Mouse (Mus musculus): ENCODE data around the gene Apopt1.

Apopt1 gene

DNA sequence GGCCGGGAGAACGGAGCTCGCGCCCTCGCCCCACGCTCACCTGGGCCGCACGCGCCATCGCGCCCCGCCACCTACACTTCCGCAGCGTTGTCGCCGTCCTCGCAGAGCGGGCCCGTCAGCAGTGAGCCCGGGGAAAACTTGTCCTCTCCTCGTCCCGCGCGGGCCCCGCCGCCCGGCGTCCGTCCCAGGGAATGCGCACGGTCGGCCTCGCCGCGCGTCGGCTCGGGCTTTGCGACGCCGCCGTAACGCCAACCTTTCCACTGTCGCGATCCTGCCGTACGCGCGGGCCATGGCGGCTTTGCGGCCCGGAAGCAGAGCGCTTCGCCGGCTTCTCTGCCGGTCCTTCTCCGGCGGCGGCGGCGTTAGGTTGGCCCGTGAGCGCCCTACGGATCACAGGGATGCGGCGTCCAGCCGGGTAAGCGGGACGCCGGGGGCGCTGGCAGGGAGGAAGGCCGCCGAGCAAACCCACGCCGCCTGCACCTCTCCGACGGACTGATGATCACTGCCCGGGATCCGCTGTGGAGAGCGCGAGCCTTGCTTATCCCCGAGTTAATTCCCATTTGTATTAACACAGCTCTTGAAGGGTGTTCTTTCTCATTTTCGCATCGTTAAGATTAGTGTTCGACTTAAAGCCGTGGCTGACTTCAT, at the start of gene Apopt1, which contains the start of gene Bag5:
TSS of gene Apopt1 (plus strand) at position 258 of the 648 bp plus-strand sequence.
TSS of gene Bag5 (minus strand) at position 254 of the 648 bp plus-strand sequence.
- peak; percentile 70 for DNase-seq (ENCODE audit: low spot score)

GRCm38 (mm10) chr12:111664144-111664634, 48.9 kb upstream of the Apopt1 start:
- no peak for DNase-seq (ENCODE audit: low spot score)

GRCm38 (mm10) chr12:111665041-111665880, 47.8 kb upstream of the Apopt1 start:
- DNase-seq (ENCODE audit: low spot score), result no peak

DNA sequence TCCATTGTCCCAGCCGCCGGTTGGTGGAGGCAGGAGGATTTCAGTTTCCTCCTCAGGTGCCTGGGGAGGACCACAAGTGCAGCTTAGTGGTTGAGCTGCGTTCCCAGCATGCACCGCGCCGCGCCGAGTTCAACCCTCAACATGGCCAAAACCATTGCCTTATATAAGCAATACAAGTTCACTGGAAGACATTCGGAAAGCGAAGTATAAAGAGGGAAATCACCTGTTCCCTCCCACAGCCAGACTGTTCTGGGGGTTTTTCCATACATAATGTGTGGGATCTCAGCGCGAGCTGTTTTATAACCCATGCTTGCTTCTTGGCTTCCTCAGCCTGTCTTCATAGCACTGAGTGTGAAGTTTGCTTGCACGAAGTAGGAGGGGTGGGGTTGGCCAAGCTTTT, 46.7 kb upstream of the Apopt1 start:
- no peak for DNase-seq (ENCODE audit: low spot score)

- DNase-seq (ENCODE audit: low spot score), result no peak
These were observed 45.6 kb upstream of the Apopt1 start for GRCm38 (mm10) chr12:111667421-111667820.

DNA sequence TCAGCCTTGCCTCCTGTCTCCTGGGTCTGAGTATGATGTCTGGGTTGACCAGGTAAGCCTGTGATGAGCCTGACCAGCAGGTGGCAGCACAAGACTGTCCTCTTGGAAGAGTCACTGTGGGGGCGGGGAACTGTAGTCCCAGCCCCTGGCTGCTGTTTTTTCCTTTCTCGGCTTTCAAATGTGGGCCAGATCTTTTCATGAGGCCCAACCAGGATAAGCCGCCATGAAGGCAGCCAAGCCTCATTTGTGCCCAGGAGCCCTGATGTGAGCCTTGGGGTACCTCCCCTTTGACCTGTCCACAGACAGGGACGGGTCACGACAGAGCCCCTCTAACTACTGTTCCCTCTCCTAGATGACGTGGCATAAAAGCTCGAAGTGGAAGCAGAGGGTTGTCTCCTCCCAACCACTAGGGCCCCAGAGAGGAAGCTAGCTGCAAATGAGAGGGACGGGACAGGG, 44.6 kb upstream of the Apopt1 start:
- DNase-seq (ENCODE audit: low spot score), result peak; percentile 96

DNA sequence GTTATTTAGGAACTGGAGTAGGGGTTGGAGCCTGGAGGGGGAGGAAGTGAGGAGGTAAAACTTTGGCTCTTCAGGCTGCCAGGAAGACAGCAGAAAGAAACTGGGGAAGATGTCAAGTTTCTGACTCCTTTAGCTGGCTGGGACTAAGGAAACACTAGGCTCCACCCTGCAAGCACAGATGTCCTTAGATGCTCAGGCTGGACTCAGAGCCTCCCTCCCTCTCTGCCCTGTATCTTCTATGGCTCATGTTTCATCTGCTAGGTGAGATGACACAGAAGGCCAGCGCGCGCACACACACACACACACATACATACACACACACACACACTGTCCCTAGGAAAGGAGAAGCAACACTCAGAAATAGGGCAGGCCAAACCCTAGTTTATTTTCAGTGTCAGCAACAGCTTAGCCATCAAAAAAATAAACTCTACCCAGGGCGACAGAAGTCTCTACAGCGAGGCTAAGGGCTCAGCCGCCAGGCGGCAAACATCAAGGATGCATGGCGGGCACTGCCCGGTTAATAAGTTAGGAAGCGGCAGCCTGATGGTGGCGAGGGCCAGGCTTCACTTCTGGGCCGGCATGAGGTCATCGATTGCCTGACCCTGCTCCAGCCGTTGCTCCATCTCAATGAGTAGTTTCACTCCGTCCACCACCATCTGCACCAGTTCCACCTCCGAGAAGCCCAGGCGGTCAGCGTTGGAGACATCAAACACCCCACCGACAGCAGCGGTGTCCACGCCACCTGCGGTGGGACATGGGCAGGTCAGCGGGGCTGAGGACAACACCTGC, 43.9 kb upstream of the Apopt1 start:
- no peak for DNase-seq (ENCODE audit: low spot score)

GRCm38 (mm10) chr12:111669961-111670360, 43.1 kb upstream of the Apopt1 start:
- no peak for DNase-seq (ENCODE audit: low spot score)

GRCm38 (mm10) chr12:111670371-111670971, 42.6 kb upstream of the Apopt1 start:
- DNase-seq (ENCODE audit: low spot score), result no peak

GRCm38 (mm10) chr12:111670976-111671375, 42.1 kb upstream of the Apopt1 start:
- no peak for DNase-seq (ENCODE audit: low spot score)

GRCm38 (mm10) chr12:111671431-111671902, 41.6 kb upstream of the Apopt1 start:
- DNase-seq (ENCODE audit: low spot score), result no peak

- peak; percentile 57 for DNase-seq (ENCODE audit: low spot score)
These were observed 40.9 kb upstream of the Apopt1 start, which contains the start of gene Ckb for GRCm38 (mm10) chr12:111672176-111672575. Gene Ckb (minus strand): TSS chr12:111672338.

DNA sequence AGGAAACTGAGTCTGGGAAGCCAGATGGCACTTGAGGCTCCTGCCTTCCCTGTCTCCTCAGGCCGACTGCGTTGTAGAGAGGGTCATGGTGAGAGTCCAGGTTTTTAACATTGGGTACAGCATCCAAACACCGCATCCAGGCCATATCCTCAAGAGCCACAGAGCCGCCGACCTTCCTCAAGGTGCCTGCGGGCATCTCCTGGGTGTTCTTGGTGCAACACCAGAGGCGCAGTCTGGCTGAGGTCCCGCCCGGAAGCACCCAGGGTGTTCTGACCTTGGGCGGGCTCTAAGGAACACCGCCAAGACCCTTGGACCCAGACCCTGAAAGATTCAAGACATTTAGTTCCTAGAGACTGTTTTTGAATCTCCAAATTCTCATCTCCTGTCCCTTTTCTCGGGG, 40.5 kb upstream of the Apopt1 start:
- DNase-seq (ENCODE audit: low spot score), result no peak

DNA sequence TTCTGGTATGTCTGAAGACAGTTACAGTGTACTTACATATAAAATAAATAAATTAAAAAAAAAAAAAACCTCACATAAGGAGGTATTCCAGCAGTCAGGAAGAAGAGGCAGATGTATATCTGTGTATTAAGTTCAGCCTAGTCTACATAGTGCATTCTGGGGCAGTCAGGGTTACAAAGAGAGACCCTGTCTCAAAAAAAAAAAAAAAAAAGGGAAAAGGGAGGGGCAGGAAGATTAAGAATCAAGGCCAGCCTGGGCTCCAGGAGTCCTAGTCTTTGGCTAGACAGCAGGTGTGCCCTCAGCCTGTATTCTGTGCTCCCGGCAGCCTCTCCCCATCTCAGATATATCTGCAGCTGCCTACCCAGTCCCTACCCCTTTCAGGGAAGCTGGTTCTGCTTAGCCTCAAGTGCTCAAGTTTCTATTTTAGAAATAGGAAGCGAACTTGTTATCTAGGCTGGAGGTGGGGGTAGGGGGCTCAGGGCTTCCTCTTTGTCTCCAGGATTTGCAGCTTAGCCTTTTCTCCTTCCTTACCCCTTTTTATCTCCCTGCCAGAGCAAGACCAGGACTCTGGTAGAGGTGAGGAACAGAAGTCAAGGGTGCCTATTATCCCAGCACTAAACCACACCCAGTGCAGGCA, 38.1 kb upstream of the Apopt1 start:
- DNase-seq (ENCODE audit: low spot score), result no peak

DNA sequence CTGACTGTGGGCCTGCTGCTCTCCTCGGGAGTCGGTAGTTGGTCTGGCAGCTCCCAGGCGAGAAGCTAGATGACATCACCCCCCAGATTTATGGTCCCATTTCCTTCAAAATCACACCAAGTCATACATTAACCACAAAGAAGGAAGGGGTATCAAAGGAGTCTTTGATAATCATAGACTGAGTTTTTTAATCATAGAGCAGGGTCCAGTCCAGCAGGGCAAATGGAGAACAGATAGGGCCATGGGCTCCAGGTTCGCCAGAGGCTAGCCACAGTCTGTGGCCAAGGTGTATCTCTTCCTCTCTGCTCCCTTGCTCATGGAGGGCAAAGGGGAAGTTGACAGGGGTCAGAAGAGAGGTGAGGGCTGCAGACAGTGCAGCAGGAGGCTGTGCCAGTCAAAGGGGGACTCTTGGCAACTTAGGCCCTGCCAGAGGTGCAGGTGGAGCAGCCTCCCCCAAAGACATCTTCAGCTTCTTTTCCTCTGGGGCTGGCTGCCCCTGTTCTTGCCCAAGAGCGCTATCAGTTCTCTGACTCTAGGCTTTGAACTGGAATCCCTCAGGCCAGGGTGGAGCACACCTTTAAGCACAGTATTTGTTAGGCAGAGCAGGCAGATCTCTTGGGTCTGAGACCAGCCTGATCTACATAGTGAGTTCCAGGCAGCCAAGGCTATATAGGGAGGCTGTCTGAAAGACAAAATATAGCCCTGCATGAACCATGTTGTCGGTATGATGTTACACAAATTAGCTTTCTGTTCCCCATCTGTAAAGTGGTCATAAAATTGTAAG, 37.1 kb upstream of the Apopt1 start:
- no peak for DNase-seq (ENCODE audit: low spot score)

DNA sequence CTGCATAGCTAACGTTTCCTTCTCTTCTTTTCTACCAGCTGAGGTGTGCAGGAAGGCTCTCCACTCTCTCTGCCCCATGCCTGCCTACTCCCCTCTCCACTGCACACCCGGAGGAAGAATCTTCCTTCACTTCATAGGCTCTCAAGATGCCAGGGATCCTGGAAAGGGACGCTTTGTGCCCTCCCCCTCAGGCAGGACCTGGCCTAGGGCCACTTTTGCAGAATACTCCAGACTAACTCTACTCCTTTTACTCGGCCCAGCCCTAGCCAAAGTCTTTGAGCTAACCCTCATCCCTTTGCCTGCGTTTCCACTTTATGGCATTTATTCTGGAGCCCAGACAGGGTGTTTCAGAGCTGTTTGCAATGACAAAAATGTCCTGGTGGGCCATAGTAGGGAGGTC, 35.6 kb upstream of the Apopt1 start:
- no peak for DNase-seq (ENCODE audit: low spot score)

DNA sequence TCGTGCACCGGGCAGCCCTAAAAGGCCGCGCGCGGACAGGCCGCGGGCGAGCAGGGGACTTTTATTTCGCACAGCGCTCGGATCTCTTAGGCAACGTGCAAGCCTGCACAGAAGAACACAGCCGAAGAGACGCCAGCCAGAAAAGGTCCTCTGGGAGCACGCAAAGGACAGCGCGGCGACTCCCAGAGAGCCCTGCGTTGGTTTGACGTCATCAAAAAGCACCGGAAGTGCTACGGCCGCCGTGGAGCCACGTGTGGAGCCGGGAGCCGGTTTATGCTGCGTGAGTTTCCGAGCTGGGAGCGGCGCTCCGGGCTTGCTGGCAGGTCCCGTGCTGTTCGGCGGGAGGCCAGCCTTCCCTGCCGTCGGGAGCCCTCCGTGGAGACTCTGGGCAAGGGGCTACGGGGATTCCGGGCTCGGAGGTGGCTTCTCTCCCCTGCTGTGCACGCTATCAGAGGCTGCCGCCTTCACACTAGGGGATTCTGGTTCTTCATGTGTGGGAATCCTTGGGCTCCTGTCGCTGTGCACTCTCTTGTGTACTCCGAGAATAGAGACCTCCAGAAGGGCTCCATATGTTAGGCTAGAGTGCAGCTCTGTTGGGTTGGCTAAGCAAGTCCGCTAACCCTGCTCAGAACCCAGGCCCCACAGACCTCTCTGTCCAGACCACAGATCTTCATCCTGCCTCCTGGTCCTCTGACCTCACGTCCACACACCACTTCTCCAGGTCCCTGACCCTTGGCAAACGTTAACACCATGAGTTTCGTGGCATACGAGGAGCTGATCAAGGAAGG, 35.0 kb upstream of the Apopt1 start, which contains the start of gene Trmt61a:
TSS of gene Trmt61a (plus strand) at position 224 of the 788 bp plus-strand sequence.
- peak; percentile 81 for DNase-seq (ENCODE audit: low spot score)

DNA sequence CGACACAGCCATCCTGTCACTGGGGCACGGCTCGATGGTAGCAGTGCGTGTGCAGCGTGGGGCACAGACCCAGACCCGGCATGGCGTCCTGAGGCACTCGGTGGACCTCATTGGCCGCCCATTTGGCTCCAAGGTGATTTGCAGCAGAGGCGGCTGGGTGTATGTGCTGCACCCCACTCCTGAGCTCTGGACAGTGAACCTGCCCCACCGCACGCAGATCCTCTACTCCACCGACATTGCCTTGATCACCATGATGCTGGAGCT, 34.5 kb upstream of the Apopt1 start:
- DNase-seq (ENCODE audit: low spot score), result no peak

GRCm38 (mm10) chr12:111678997-111679396, 34.1 kb upstream of the Apopt1 start:
- DNase-seq (ENCODE audit: low spot score), result no peak

DNA sequence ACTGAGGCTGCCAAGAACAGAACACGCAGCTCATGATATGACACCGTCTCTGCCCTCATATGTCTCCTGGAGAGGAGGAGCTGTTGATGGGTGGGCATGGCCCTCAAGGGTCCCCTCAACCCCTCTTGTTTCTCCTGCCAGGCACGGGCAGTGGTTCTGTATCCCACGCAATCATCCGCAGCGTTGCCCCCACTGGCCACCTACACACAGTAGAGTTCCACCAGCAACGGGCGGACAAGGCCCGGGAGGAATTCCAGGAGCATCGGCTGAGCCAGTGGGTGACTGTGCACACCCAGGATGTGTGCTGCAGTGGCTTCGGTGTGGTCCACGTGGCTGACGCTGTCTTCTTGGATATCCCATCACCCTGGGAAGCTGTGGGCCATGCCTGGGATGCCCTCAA, 32.4 kb upstream of the Apopt1 start:
- no peak for DNase-seq (ENCODE audit: low spot score)
